Mouse (Mus musculus) cerebellum, adult 2 months (tissue): ENCODE data around the gene Urm1.
A peak's percentile ranks its signal among the peaks of the same experiment; 100 is the strongest.

Experiments
- CTCF ChIP-seq: fragments of 200-500 bp; IDR thresholded peaks from 2 replicates; pipeline ENCODE4 v1.5.1; 2011; ENCODE audit warnings: low read depth, mild to moderate bottlenecking, control low read depth, low read length, moderate library complexity, borderline replicate concordance; ENCODE audit not compliant: insufficient read depth
- POLR2A ChIP-seq: fragments of 200-500 bp; IDR thresholded peaks from 2 replicates; pipeline ENCODE4 v1.6.1; 2011; ENCODE audit warnings: low read length, control low read depth, borderline replicate concordance; ENCODE audit not compliant: insufficient read depth

GRCm38 (mm10) chr2:29858748-29859473, 39.0 kb downstream of the Urm1 start:
- TF ChIP-seq CTCF (peak; percentile 48; the same call in 1 of the 2 replicates), POLR2A (no peak)
